Mouse (Mus musculus) spleen, adult 2 months (tissue): Measurements from ENCODE around the gene Med29.

ENCODE experiments used
- CTCF ChIP-seq: fragments of 200-500 bp; IDR thresholded peaks from 2 replicates; pipeline ENCODE4 v1.5.1; 2011; ENCODE audit warnings: mild to moderate bottlenecking, inconsistent platforms; ENCODE audit not compliant: insufficient read depth, insufficient read length, insufficient replicate concordance; ENCODE audit errors: extremely low read depth
- POLR2A ChIP-seq: fragments of 200-500 bp; IDR thresholded peaks from 2 replicates; pipeline ENCODE4 v1.6.1; 2011; ENCODE audit warnings: low read depth, low read length, inconsistent platforms

DNA sequence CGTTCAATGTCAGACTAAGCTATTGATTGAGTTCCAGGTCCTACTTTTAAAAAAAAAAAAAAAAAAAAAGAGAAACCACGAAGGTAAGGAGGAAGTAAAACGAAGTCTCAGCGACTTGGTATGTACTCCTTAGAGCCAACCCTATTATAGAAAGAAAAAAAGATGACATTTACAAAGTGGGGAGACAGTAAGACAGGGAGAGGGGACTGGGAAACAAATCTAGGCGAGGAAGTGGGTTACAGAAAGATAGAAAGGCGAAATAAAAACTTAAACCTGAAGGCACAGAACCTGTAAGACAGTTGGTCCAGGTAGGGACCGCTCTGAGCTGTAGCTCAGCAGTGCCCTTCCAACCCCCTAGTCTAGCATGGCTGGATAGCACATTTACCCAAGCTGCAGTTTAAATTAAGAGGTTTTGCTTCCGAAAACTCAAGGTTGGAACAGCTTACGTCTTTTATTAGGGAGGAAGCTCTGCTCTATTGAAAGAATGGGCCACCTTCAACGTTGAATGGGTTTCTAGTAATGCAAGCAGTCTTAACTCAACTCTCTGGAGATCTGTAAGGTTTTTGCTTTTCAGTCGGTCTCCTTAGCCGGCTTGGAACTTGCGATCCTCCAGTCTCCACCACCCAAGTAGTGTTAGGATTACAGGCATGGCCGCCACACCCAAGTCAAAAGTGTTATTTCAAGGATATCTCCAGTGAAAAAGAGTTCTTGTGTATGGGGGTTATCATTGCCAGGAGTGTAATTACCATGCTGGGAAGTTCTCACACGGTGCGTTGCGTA lies 12.1 kb downstream of the Med29 start, which contains the start of gene Zfp36:
- TF ChIP-seq CTCF (no peak), POLR2A (no peak)
